Mouse (Mus musculus) intestine, embryonic 15.5 days (tissue): ENCODE data around the gene Ell2. TPM values are rescaled to one million over a fixed set of nuclear protein-coding genes. Genes with fewer than 3 reads are reported as not detected.

Experiments
- ATAC-seq: fragments of 200-750 bp; cut with Nextera tagmentation; 2 replicates; pipeline ENCODE4 v1.8.0; 2017; ENCODE audit warnings: moderate TSS enrichment, moderate library complexity
- H3K27ac ChIP-seq: fragments of 300-500 bp; sonication (generic); 2 replicates; pipeline ENCODE4 v1.5.1; 2015; ENCODE audit warnings: mild to moderate bottlenecking, inconsistent platforms
- H3K27me3 ChIP-seq: fragments of 300-500 bp; sonication (generic); replicated peaks from 2 replicates; pipeline ENCODE4 v1.6.1; 2015; ENCODE audit warnings: inconsistent platforms
- H3K36me3 ChIP-seq: fragments of 300-500 bp; sonication (generic); 2 replicates; pipeline ENCODE4 v1.6.1; 2015; ENCODE audit warnings: inconsistent platforms
- H3K4me1 ChIP-seq: fragments of 300-500 bp; sonication (generic); replicated peaks from 2 replicates; pipeline ENCODE4 v1.6.1; 2015; ENCODE audit warnings: inconsistent platforms
- H3K4me2 ChIP-seq: fragments of 300-500 bp; sonication (generic); replicated peaks from 2 replicates; pipeline ENCODE4 v1.6.1; 2015; ENCODE audit warnings: mild to moderate bottlenecking, inconsistent platforms
- H3K4me3 ChIP-seq: fragments of 300-500 bp; sonication (generic); replicated peaks from 2 replicates; pipeline ENCODE4 v1.5.1; 2015; ENCODE audit warnings: inconsistent platforms
- H3K9ac ChIP-seq: fragments of 300-500 bp; sonication (generic); 2 replicates; pipeline ENCODE4 v1.6.1; 2015; ENCODE audit warnings: inconsistent platforms
- H3K9me3 ChIP-seq: fragments of 300-500 bp; sonication (generic); 2 replicates; pipeline ENCODE4 v1.6.1; 2016; ENCODE audit warnings: inconsistent platforms
- WGBS: fragments of 180-500 bp; shearing (Covaris S2); methylation state at CpG from one replicate; pipeline ENCODE4 v1.1.7; 2015; 5-methylcytosine and 5-hydroxymethylcytosine counted together
- polyA plus RNA-seq: library from polyadenylated mRNA; unstranded; fragments of >200 nt; fragmentation: Nextera tagmentation; extraction: Ambion mirVana; gene quantifications from 2 replicates; pipeline ENCODE4 v1.2.1, GENCODE M21; 2015

Ell2 gene
- polyA plus RNA-seq, 1 experiment from 2014 or later = 5.7 TPM

GRCm38 (mm10) chr13:75735606-75736005 lies 29.0 kb downstream of the Ell2 start:
- H3K4me1 ChIP-seq = 0 out of 2 replicates have a peak, but pooled peaks cover 2% of the 10 kb centered on the region

GRCm38 (mm10) chr13:75737991-75738390 lies 31.4 kb downstream of the Ell2 start:
- Histone ChIP-seq H3K27ac (no peak overlapping the region), H3K4me3 (no peak overlapping the region), H3K9me3 (no peaks in the 10 kb centered on the region), H3K27me3 (no peaks in the 10 kb centered on the region), H3K9ac (no peak overlapping the region), H3K36me3 (no peaks in the 10 kb centered on the region), H3K4me1 (0 out of 2 replicates have a peak, but pooled peaks cover 2% of the 10 kb centered on the region), H3K4me2 (no peak overlapping the region)
- WGBS = 45% methylated on average over 7 of the region's 7 CpGs
- ATAC-seq = no peak

More at GRCm38 (mm10) chr13:75735606-75736005, 29.0 kb downstream of the Ell2 start:
- Histone ChIP-seq H3K27ac (no peak overlapping the region), H3K9ac (no peak overlapping the region), H3K27me3 (no peaks in the 10 kb centered on the region), H3K36me3 (no peaks in the 10 kb centered on the region), H3K4me2 (no peak overlapping the region), H3K4me3 (no peak overlapping the region), H3K9me3 (no peaks in the 10 kb centered on the region)
- WGBS = 91% methylated on average over 1 of the region's 1 CpGs
- no peak for ATAC-seq

- Histone ChIP-seq H3K9ac (no peak overlapping the region), H3K4me2 (no peak overlapping the region; the same call in 1 of the 2 replicates), H3K4me3 (no peak overlapping the region), H3K9me3 (no peaks in the 10 kb centered on the region), H3K27me3 (no peaks in the 10 kb centered on the region), H3K4me1 (0 out of 2 replicates have a peak, but pooled peaks cover 2% of the 10 kb centered on the region), H3K36me3 (no peaks in the 10 kb centered on the region), H3K27ac (no peak overlapping the region)
- whole genome bisulfite sequencing = 25% methylated on average over 6 of the region's 6 CpGs
- no peak for ATAC-seq
These were observed 32.0 kb downstream of the Ell2 start for GRCm38 (mm10) chr13:75738536-75738935.

- Histone ChIP-seq H3K9ac (no peak overlapping the region), H3K4me2 (no peak overlapping the region; the same call in 1 of the 2 replicates), H3K27me3 (no peaks in the 10 kb centered on the region), H3K4me1 (0 out of 2 replicates have a peak, but pooled peaks cover 2% of the 10 kb centered on the region), H3K4me3 (no peak overlapping the region), H3K9me3 (no peaks in the 10 kb centered on the region), H3K27ac (no peak overlapping the region), H3K36me3 (no peaks in the 10 kb centered on the region)
- WGBS = 35% methylated on average over 3 of the region's 3 CpGs
- ATAC-seq = peak; percentile 63
These were observed 32.4 kb downstream of the Ell2 start for GRCm38 (mm10) chr13:75738957-75739356.

GRCm38 (mm10) chr13:75740018-75740417 lies 33.5 kb downstream of the Ell2 start:
- Histone ChIP-seq H3K9me3 (no peaks in the 10 kb centered on the region), H3K36me3 (no peaks in the 10 kb centered on the region), H3K27ac (no peak overlapping the region), H3K4me3 (no peak overlapping the region), H3K27me3 (no peaks in the 10 kb centered on the region), H3K4me1 (0 out of 2 replicates have a peak, but pooled peaks cover 2% of the 10 kb centered on the region), H3K4me2 (no peak overlapping the region), H3K9ac (no peak overlapping the region)
- ATAC-seq = no peak
- WGBS = 47% methylated on average over 3 of the region's 3 CpGs

DNA sequence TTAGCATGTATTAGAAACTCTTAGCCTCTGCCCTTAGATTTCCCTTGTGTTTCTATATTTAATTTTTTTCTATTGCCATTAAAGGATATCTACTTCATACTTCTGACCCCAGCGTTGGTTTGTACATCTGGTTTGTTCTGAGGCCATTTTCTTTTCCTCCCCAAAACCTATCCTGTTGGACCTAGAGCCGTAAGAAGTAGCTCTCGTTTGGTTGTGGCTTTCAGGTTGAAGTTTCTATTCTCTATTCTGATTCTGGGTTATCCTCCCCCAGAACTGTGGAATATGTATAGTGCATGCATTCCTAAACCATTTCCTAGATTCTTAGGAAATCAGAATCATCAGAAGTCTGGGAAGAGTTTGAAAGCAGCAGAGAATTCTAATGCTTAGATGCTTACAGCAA lies 34.6 kb downstream of the Ell2 start:
- Histone ChIP-seq H3K36me3 (no peaks in the 10 kb centered on the region), H3K27me3 (no peaks in the 10 kb centered on the region), H3K9ac (no peak overlapping the region), H3K27ac (no peak overlapping the region), H3K4me2 (no peak overlapping the region), H3K4me3 (no peak overlapping the region), H3K4me1 (0 out of 2 replicates have a peak, but pooled peaks cover 2% of the 10 kb centered on the region), H3K9me3 (no peaks in the 10 kb centered on the region)
- ATAC-seq = no peak
- 84% methylated on average over 3 of the region's 3 CpGs for WGBS

GRCm38 (mm10) chr13:75741736-75742729 lies 35.5 kb downstream of the Ell2 start:
- no peak overlapping the region for H3K4me3 ChIP-seq
- H3K36me3 ChIP-seq = no peaks in the 10 kb centered on the region
- ATAC-seq = peak; percentile 64; the same call in 1 of the 2 replicates
- 66% methylated on average over 12 of the region's 12 CpGs for WGBS
- no peaks in the 10 kb centered on the region for H3K9me3 ChIP-seq
- H3K4me2 ChIP-seq = no peak overlapping the region
- H3K4me1 ChIP-seq = 0 out of 2 replicates have a peak, but pooled peaks cover 2% of the 10 kb centered on the region
- H3K27me3 ChIP-seq = no peaks in the 10 kb centered on the region
- no peak overlapping the region for H3K9ac ChIP-seq
- no peak overlapping the region for H3K27ac ChIP-seq

DNA sequence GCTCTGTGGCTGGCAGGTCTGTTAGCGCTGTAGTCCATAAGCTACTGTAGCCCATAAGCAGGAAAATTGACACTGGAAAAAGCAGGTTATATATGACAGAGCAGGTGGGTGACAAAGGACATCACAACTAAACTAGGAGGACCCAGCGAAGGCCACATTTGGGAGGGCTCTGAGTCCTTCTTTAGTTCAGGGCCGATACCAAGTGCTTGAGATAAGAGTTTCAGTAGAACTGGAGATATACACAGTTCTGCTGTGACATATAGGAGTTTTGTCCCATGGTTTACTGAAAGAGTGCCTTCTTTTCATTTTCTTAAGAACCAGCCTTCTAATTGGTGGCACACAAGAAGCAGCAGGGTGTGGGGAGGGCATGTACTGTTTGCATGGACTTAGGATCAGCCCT lies 36.4 kb downstream of the Ell2 start:
- Histone ChIP-seq H3K9ac (no peak overlapping the region), H3K27ac (no peak overlapping the region), H3K4me1 (0 out of 2 replicates have a peak, but pooled peaks cover 1% of the 10 kb centered on the region), H3K36me3 (no peaks in the 10 kb centered on the region), H3K9me3 (no peaks in the 10 kb centered on the region), H3K4me3 (no peak overlapping the region), H3K27me3 (no peaks in the 10 kb centered on the region), H3K4me2 (no peak overlapping the region)
- no peak for ATAC-seq
- WGBS = 92% methylated on average over 3 of the region's 3 CpGs

DNA sequence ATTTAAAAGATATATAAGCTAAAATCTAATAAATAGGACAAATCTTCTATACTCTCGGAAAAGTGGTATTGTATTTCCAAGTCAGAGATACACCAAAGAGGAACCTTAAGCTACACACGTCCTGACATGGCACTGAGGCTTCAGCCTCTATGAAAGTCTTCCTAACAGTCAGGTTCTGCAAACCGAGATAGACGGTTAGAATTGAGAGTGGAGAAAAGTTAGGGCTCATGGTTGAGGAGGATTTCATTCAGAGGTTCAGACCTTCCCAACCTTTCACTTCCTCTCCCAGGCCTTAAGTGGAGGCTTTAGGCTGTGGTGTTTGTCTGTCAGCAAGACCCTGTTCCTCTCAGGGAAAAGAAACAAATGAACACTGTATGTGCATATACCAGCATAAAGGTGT lies 37.5 kb downstream of the Ell2 start:
- Histone ChIP-seq H3K4me2 (no peak overlapping the region), H3K4me1 (no peaks in the 10 kb centered on the region), H3K9me3 (no peaks in the 10 kb centered on the region), H3K36me3 (no peaks in the 10 kb centered on the region), H3K27ac (no peak overlapping the region), H3K4me3 (no peak overlapping the region), H3K27me3 (no peaks in the 10 kb centered on the region), H3K9ac (no peak overlapping the region)
- WGBS = 89% methylated on average over 4 of the region's 4 CpGs
- ATAC-seq = no peak

DNA sequence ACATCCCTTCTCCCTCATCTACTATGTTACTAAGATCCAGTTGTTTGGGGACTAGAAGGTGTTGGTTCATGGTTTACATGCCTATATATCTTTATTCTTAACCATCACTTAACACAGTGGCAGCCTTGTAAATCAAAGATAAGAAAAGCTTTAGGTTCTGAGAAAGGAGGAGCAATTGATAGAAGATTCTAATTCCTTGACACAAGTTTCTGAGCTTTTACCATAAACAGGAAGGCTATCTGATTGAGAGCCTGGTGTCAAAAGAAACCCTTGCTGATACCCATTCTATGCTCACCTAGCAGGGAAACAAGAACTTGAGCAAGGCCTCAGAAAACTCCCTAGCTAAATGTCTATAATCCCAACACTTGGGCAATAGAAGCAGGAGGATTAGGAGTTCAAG lies 38.8 kb downstream of the Ell2 start:
- no peaks in the 10 kb centered on the region for H3K4me1 ChIP-seq
- ATAC-seq = no peak
- no peak overlapping the region for H3K4me3 ChIP-seq
- H3K4me2 ChIP-seq = no peak overlapping the region
- no peak overlapping the region for H3K27ac ChIP-seq
- H3K9me3 ChIP-seq = no peaks in the 10 kb centered on the region
- H3K27me3 ChIP-seq = no peaks in the 10 kb centered on the region
- no peaks in the 10 kb centered on the region for H3K36me3 ChIP-seq
- no peak overlapping the region for H3K9ac ChIP-seq

DNA sequence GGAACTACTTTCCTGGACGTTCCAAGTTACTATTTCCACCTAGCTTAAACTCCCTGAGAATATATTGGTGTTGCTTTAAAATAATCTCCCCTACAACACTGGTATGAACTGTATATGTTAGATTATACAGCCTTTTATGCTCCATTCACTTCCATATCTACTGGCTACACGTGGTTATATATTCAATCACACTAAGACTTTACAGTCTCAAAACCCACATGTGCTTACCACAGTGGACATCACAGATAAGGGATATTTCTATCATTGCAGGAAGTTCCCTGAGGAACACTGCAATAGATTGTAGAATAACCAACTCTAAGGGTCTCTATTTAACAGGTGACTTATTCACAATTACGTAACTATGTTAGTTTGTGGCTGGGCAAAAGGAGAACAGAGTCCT lies 40.7 kb downstream of the Ell2 start:
- 83% methylated on average over 3 of the region's 3 CpGs for WGBS
- no peak overlapping the region for H3K9ac ChIP-seq
- no peaks in the 10 kb centered on the region for H3K27me3 ChIP-seq
- no peak overlapping the region for H3K27ac ChIP-seq
- no peak overlapping the region for H3K4me2 ChIP-seq
- H3K9me3 ChIP-seq = no peaks in the 10 kb centered on the region
- no peak for ATAC-seq
- no peak overlapping the region for H3K4me3 ChIP-seq
- H3K4me1 ChIP-seq = no peaks in the 10 kb centered on the region
- H3K36me3 ChIP-seq = no peaks in the 10 kb centered on the region

DNA sequence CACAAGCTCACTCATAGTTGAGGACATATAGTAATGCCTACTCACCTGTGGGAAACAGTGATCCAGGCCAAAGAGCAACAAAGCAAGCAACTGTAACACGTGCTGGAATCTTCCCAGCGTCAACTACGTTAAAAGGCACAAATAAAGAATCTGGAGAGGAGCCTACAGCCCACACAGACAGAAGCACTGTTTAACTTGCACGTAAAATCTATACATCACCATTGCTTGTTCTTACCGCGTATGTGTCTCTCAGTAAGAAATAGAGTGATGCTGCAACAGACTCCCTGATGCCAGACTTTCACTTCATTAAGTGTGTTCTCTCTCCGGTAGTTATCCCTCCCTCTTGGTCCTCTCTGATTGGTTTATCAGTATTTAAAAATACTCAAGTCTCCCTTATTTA lies 42.1 kb downstream of the Ell2 start:
- no peak overlapping the region for H3K27ac ChIP-seq
- H3K9me3 ChIP-seq = no peaks in the 10 kb centered on the region
- WGBS = 80% methylated on average over 7 of the region's 7 CpGs
- no peak overlapping the region for H3K9ac ChIP-seq
- H3K4me2 ChIP-seq = no peak overlapping the region
- no peaks in the 10 kb centered on the region for H3K27me3 ChIP-seq
- no peak overlapping the region for H3K4me3 ChIP-seq
- ATAC-seq = no peak
- no peaks in the 10 kb centered on the region for H3K4me1 ChIP-seq
- H3K36me3 ChIP-seq = no peaks in the 10 kb centered on the region
